Mouse (Mus musculus) forebrain, embryonic 14.5 days (tissue): ENCODE results near the gene Alpk1. TPM values are rescaled to one million over a fixed set of nuclear protein-coding genes. Genes with fewer than 3 reads are reported as not detected.

Experiments used
- ATAC-seq: fragments of 200-750 bp; cut with Nextera tagmentation; 2 replicates; pipeline ENCODE4 v1.8.0; 2017; ENCODE audit warnings: mild to moderate bottlenecking, moderate library complexity
- DNase-seq: peaks from one replicate; pipeline ENCODE4 v3.0.0-alpha.2; 2015; ENCODE audit warnings: low spot score
- H3K27ac ChIP-seq: fragments of 300-500 bp; sonication (generic); 2 replicates; pipeline ENCODE4 v1.5.1; 2014; ENCODE audit warnings: low read depth, mild to moderate bottlenecking, control low read depth, low read length, moderate library complexity
- H3K27me3 ChIP-seq: fragments of 300-500 bp; sonication (generic); replicated peaks from 2 replicates; pipeline ENCODE4 v1.6.1; 2014; ENCODE audit warnings: low read length, control low read depth, mixed read lengths; ENCODE audit not compliant: control insufficient read depth, insufficient read depth
- H3K36me3 ChIP-seq: fragments of 300-500 bp; sonication (generic); 2 replicates; pipeline ENCODE4 v1.6.1; 2014; ENCODE audit warnings: low read length, control low read depth; ENCODE audit not compliant: control insufficient read depth, insufficient read depth
- H3K4me1 ChIP-seq: fragments of 300-500 bp; sonication (generic); 2 replicates; pipeline ENCODE4 v1.6.1; 2014; ENCODE audit warnings: antibody characterized with exemption, low read length, control low read depth; ENCODE audit not compliant: control insufficient read depth, insufficient read depth
- H3K4me2 ChIP-seq: fragments of 300-500 bp; sonication (generic); 2 replicates; pipeline ENCODE4 v1.6.1; 2014; ENCODE audit warnings: mild to moderate bottlenecking, control low read depth, low read length
- H3K4me3 ChIP-seq: fragments of 300-500 bp; sonication (generic); 2 replicates; pipeline ENCODE4 v1.5.1; 2014; ENCODE audit warnings: low read depth, low read length, control low read depth
- H3K9ac ChIP-seq: fragments of 300-500 bp; sonication (generic); 2 replicates; pipeline ENCODE4 v1.6.1; 2014; ENCODE audit warnings: mild to moderate bottlenecking, low read length, control low read depth, moderate library complexity
- H3K9me3 ChIP-seq: fragments of 300-500 bp; sonication (generic); replicated peaks from 2 replicates; pipeline ENCODE4 v1.6.1; 2016; ENCODE audit warnings: low read length, control low read depth, mixed read lengths; ENCODE audit not compliant: control insufficient read depth
- WGBS: fragments of 180-500 bp; shearing (Covaris S2); extraction: QIAGEN DNeasy Blood & Tissue Kit; methylation state at CpG from one replicate; pipeline ENCODE4 v1.1.7; 2014; 5-methylcytosine and 5-hydroxymethylcytosine counted together
- polyA plus RNA-seq: library from polyadenylated mRNA; unstranded; fragments of >200 nt; fragmentation: Nextera tagmentation; extraction: Ambion mirVana; gene quantifications from 2 replicates; pipeline ENCODE4 v1.2.1, GENCODE M21; 2014

Gene Alpk1
- 0.93 and 1.1 TPM in 2 replicates for polyA plus RNA-seq

GRCm38 (mm10) chr3:127780021-127780644, at the start of gene Alpk1:
Gene Alpk1, minus strand, starts transcription at chr3:127780527.
- Histone ChIP-seq H3K4me2 (peak within 1 kb of the TSS; percentile 58), H3K4me3 (peak within 1 kb of the TSS; percentile 28), H3K27me3 (no peaks in the 10 kb centered on the region), H3K9ac (peak within 1 kb of the TSS; percentile 36; the same call in 1 of the 2 replicates), H3K27ac (no peak within 1 kb of the TSS), H3K4me1 (no peaks in the 10 kb centered on the region), H3K36me3 (no peaks in the 10 kb centered on the region), H3K9me3 (no peaks in the 10 kb centered on the region)
- ATAC-seq (peak; percentile 44), DNase-seq (peak; percentile 45)
- 3% methylated on average over 24 of the region's 24 CpGs for WGBS

DNA sequence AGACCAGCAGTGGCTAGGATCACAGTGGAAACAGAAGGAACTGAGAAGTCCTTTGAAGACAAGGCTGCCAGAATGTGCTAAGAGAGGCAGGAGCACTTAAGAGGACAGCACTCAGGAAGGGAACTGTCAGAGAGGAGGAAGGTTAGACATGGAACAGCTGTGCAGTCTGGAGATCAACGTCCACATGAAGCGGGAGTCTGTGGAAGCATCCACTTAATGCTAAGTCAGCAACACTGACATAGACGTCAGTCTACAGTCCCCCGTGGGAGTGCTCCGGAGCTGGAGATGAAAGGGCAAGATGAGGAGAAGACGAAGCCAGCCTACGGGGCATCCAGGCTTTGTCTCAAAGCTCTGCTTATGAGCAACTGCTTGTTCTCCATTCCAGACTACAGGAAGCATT, 46.8 kb upstream of the Alpk1 start:
- no peaks in the 10 kb centered on the region for H3K9me3 ChIP-seq
- peaks cover 5% of the 10 kb centered on the region for H3K36me3 ChIP-seq
- H3K27me3 ChIP-seq, result no peaks in the 10 kb centered on the region
- ATAC-seq (peak; percentile 37; the same call in 1 of the 2 replicates), DNase-seq (no peak)
- H3K4me2 ChIP-seq, result no peak overlapping the region
- no peak overlapping the region for H3K4me3 ChIP-seq
- no peak overlapping the region for H3K9ac ChIP-seq
- no peaks in the 10 kb centered on the region for H3K4me1 ChIP-seq
- 0 out of 2 replicates have a peak overlapping the region, but pooled peaks have one; percentile 16 for H3K27ac ChIP-seq
- 43% methylated on average over 7 of the region's 7 CpGs for WGBS

DNA sequence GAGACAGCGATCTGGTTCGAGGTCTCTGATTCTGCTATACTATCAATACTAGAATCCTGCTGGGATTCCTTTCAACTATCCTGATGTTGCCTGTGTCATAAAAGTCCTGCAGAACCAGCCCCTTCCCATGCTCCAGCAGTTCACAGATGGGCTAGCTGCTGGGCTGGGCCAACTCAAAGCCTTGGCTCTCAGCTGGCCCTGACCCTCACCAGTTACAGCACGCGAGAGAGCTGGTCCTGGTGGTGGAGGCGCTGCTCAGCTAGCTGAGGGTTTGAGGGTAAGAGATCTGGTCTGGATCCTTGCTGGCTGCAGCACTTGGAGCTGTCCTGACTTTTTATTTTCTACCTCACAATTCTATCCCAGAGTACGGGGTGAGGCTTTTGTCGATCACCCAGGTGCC, 46.2 kb upstream of the Alpk1 start:
- DNase-seq (no peak), ATAC-seq (no peak)
- H3K9ac ChIP-seq, result no peak overlapping the region
- H3K4me2 ChIP-seq, result no peak overlapping the region
- H3K27me3 ChIP-seq, result no peaks in the 10 kb centered on the region
- no peak overlapping the region for H3K4me3 ChIP-seq
- H3K9me3 ChIP-seq, result no peaks in the 10 kb centered on the region
- 65% methylated on average over 7 of the region's 7 CpGs for WGBS
- peaks cover 10% of the 10 kb centered on the region for H3K36me3 ChIP-seq
- no peak overlapping the region for H3K27ac ChIP-seq
- no peaks in the 10 kb centered on the region for H3K4me1 ChIP-seq

- H3K9me3 ChIP-seq, result no peaks in the 10 kb centered on the region
- H3K27me3 ChIP-seq, result no peaks in the 10 kb centered on the region
- 68% methylated on average over 17 of the region's 17 CpGs for WGBS
- H3K9ac ChIP-seq, result no peak overlapping the region
- H3K4me3 ChIP-seq, result no peak overlapping the region
- no peak overlapping the region for H3K4me2 ChIP-seq
- H3K4me1 ChIP-seq, result no peaks in the 10 kb centered on the region
- no peak overlapping the region for H3K27ac ChIP-seq
- ATAC-seq, result no peak
- H3K36me3 ChIP-seq, result peaks cover 20% of the 10 kb centered on the region
- no peak for DNase-seq
Measured at GRCm38 (mm10) chr3:127823886-127824863, 43.8 kb upstream of the Alpk1 start.

DNA sequence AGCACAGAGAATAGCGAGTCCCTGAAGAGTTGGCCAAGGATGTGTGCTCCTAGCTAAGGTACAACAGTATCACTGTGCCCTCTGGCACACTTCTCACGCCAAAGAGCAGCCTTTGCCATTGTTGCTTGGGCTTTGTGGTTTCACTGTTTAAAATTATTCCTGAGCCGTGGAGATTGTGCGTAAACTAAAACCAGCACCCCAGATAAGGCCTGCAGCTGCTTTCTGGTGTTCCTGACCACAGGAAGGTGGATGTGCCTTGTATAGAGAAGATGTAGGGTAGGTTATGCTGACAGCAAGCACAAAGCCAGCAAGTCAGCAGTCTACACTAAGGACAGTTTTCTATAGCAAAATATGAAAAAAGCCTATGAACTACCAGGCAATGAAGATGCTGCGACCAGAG, 40.9 kb upstream of the Alpk1 start:
- Histone ChIP-seq H3K4me3 (no peak overlapping the region), H3K4me1 (no peaks in the 10 kb centered on the region), H3K27me3 (no peaks in the 10 kb centered on the region), H3K9me3 (no peaks in the 10 kb centered on the region), H3K4me2 (no peak overlapping the region), H3K9ac (no peak overlapping the region), H3K36me3 (peaks cover 32% of the 10 kb centered on the region), H3K27ac (no peak overlapping the region)
- DNase-seq (no peak), ATAC-seq (no peak)
- WGBS, result 86% methylated on average over 5 of the region's 5 CpGs

- Histone ChIP-seq H3K9me3 (no peaks in the 10 kb centered on the region), H3K4me3 (no peak overlapping the region), H3K27ac (no peak overlapping the region), H3K27me3 (no peaks in the 10 kb centered on the region), H3K9ac (no peak overlapping the region), H3K36me3 (peaks cover 34% of the 10 kb centered on the region), H3K4me2 (no peak overlapping the region), H3K4me1 (no peaks in the 10 kb centered on the region)
- ATAC-seq, result no peak
- 88% methylated on average over 1 of the region's 1 CpGs for WGBS
- no peak for DNase-seq
Measured at GRCm38 (mm10) chr3:127820400-127820799, 40.1 kb upstream of the Alpk1 start.

GRCm38 (mm10) chr3:127818694-127819663, 38.7 kb upstream of the Alpk1 start:
- no peak overlapping the region for H3K9ac ChIP-seq

GRCm38 (mm10) chr3:127817120-127817683, 36.9 kb upstream of the Alpk1 start:
- no peak for DNase-seq
- H3K4me2 ChIP-seq, result no peak overlapping the region
- 81% methylated on average over 7 of the region's 7 CpGs for WGBS
- H3K9me3 ChIP-seq, result no peaks in the 10 kb centered on the region
- no peak overlapping the region for H3K4me3 ChIP-seq
- ATAC-seq, result no peak
- H3K36me3 ChIP-seq, result peaks cover 49% of the 10 kb centered on the region
- no peaks in the 10 kb centered on the region for H3K4me1 ChIP-seq
- no peak overlapping the region for H3K27ac ChIP-seq
- no peaks in the 10 kb centered on the region for H3K27me3 ChIP-seq
- no peak overlapping the region for H3K9ac ChIP-seq

More at GRCm38 (mm10) chr3:127818694-127819663, 38.7 kb upstream of the Alpk1 start:
- Histone ChIP-seq H3K36me3 (peaks cover 36% of the 10 kb centered on the region), H3K4me1 (no peaks in the 10 kb centered on the region), H3K9me3 (no peaks in the 10 kb centered on the region), H3K4me3 (no peak overlapping the region), H3K27me3 (no peaks in the 10 kb centered on the region), H3K4me2 (no peak overlapping the region), H3K27ac (no peak overlapping the region)
- DNase-seq (no peak), ATAC-seq (no peak)
- WGBS, result 88% methylated on average over 11 of the region's 11 CpGs
